Mouse (Mus musculus) ES-Bruce4 (cell line): Measurements from ENCODE around the gene Sufu.

Experiments
- CTCF ChIP-seq: IDR thresholded peaks from one replicate; pipeline ENCODE4 v1.8.1; 2011; ENCODE audit warnings: low read depth, low read length
- EP300 ChIP-seq: IDR thresholded peaks from 2 replicates; pipeline ENCODE4 v1.6.1; 2011; ENCODE audit warnings: low read depth, low read length; ENCODE audit not compliant: insufficient read depth

DNA sequence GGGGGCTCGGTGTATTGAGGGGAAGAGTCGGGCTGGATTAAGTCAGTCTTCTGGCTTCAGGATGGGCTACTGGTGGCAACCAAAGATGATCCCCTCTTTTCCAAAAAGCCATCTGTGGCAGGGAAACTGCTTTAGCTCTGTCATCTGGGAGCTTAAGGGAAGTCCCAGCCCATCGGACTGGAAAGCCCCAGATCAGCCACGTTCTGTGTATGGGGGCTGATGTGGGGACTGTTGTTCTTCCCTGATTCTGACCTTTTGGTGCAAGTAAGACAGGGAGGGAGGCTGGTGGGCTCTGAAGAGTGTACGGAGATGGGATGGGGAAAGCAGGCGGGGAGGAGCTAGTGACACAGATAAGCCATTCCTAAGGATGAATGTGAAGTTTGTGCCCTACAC lies 127.5 kb downstream of the Sufu start:
- TF ChIP-seq CTCF = no peak
- TF ChIP-seq EP300 = no peak
